Comparison of ENCODE assay signal across 13 mouse cellular contexts in the genomic region with DNA sequence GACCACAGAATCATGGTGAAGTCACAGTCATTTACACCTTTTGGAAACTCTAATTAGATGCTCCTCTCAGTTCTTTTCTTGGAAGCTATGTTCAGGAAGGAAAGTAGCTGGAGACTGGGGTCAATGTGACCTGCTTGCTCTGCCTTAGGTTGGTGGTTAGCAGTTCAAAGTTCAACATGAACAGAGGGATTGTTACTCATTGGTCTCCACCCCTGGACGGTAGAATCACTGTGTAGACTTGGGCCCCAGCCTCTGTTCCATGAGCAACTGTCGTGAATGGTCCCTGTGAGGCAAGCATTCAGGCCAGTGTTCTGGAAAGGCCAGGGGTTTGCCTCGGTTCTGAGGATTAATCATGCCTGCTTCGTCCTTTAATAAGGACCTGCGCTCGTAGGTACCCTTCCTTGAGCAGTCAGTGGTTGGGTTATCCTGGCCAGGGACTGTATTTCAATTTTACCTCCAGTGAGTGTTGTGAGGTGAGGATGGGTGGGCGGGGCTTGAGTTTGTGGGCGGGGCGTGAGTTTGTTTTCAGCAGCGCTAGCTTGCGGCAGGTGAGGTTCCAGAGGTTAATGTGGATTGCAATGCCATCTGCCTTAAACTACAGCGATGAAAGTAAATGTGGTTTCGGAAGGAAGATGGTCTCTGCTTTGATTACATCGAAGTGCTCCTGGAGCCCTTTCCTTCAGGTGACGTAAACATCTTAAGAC.
A peak's percentile ranks its signal among the peaks of the same experiment; 100 is the strongest.
DNase-seq lines count a peak whose midpoint lies in the region; ATAC-seq and TF ChIP-seq lines count a peak whose summit lies in the region.
"Had no signal": no experiment of that assay in that cellular context is flagged by ENCODE, and none has a peak within 500 bp of the region (broad histone marks: within the 10 kb centered on the region; RNA-seq: fewer than 3 reads in every experiment).

No protein-coding gene starts in this region.

- TF ChIP-seq EP300 in lung, postnatal 0 days (IDR thresholded peaks at IDR 0.05), result no peak

- 48% methylated on average over 15 of the region's 15 CpGs for WGBS in kidney, embryonic 16.5 days
- 34% methylated on average over 15 of the region's 15 CpGs for WGBS in forebrain, embryonic 10.5 days
- WGBS in forebrain, postnatal 0 days, result 35% methylated on average over 15 of the region's 15 CpGs
- WGBS in liver, embryonic 12.5 days (ENCODE audit: insufficient replicate concordance), result 32% methylated on average over 15 of the region's 15 CpGs
- 42% methylated on average over 15 of the region's 15 CpGs for WGBS in lung, postnatal 0 days

- H3K9ac ChIP-seq in kidney, embryonic 16.5 days (replicated peaks; ENCODE audit: low read length), result no peak overlapping the region
- no peak overlapping the region; the same call in 1 of the 2 replicates for H3K9ac ChIP-seq in forebrain, postnatal 0 days
- no peak overlapping the region for H3K9ac ChIP-seq in liver, embryonic 12.5 days
- H3K9ac ChIP-seq in lung, postnatal 0 days (replicated peaks; ENCODE audit: low read depth), result no peak overlapping the region
- H3K9ac ChIP-seq: lung, embryonic 15.5 days had no signal

- H3K27me3 ChIP-seq in kidney, embryonic 16.5 days (ENCODE audit: insufficient read depth, low read length), result no peaks in the 10 kb centered on the region
- H3K27me3 ChIP-seq in forebrain, embryonic 10.5 days (ENCODE audit: poor library complexity, severe bottlenecking), result peaks cover 12% of the 10 kb centered on the region; the same call in 1 of the 2 replicates
- H3K27me3 ChIP-seq in forebrain, postnatal 0 days (ENCODE audit: insufficient read depth, low read length), result no peaks in the 10 kb centered on the region
- no peaks in the 10 kb centered on the region for H3K27me3 ChIP-seq in liver, embryonic 12.5 days (replicated peaks)
- no peaks in the 10 kb centered on the region for H3K27me3 ChIP-seq in lung, postnatal 0 days (replicated peaks; ENCODE audit: insufficient read depth, low read length)
- H3K27me3 ChIP-seq: lung, embryonic 15.5 days; megakaryocyte, embryonic 14.5 days had no signal

- H3K4me1 ChIP-seq in kidney, embryonic 16.5 days (ENCODE audit: insufficient read depth, low read length), result peaks cover 23% of the 10 kb centered on the region
- H3K4me1 ChIP-seq in forebrain, embryonic 10.5 days, result peaks cover 61% of the 10 kb centered on the region
- peaks cover 15% of the 10 kb centered on the region; the same call in 1 of the 2 replicates for H3K4me1 ChIP-seq in forebrain, postnatal 0 days (ENCODE audit: insufficient read depth)
- H3K4me1 ChIP-seq in liver, embryonic 12.5 days, result no peaks in the 10 kb centered on the region
- H3K4me1 ChIP-seq in lung, postnatal 0 days (ENCODE audit: insufficient read depth, low read depth, low read length), result no peaks in the 10 kb centered on the region

- H3K36me3 ChIP-seq in kidney, embryonic 16.5 days (ENCODE audit: insufficient read depth, low read length), result no peaks in the 10 kb centered on the region
- H3K36me3 ChIP-seq in forebrain, embryonic 10.5 days (replicated peaks), result no peaks in the 10 kb centered on the region
- H3K36me3 ChIP-seq in forebrain, postnatal 0 days (ENCODE audit: insufficient read depth), result no peaks in the 10 kb centered on the region
- no peaks in the 10 kb centered on the region for H3K36me3 ChIP-seq in liver, embryonic 12.5 days
- no peaks in the 10 kb centered on the region for H3K36me3 ChIP-seq in lung, postnatal 0 days (ENCODE audit: insufficient read depth, low read length)
- H3K36me3 ChIP-seq: lung, embryonic 15.5 days had no signal

- no peak for DNase-seq in kidney, adult 8-10 months
- no peak for DNase-seq in forebrain, embryonic 10.5 days (ENCODE audit: extremely low spot score, low spot score)
- DNase-seq in forebrain, postnatal 0 days, result no peak
- no peak for DNase-seq in layer of hippocampus, postnatal 25 days (ENCODE audit: extremely low spot score in 1 of 2, low spot score in 1 of 2)
- no peak for DNase-seq in lung, postnatal 0 days (ENCODE audit: low spot score)
- DNase-seq in layer of hippocampus, adult 8-10 months (ENCODE audit: low spot score in 2 of 2), result no peak
- DNase-seq: cerebellum, adult 11 months; left cerebral cortex, postnatal 4 days; thymus, adult 2 months had no signal

- TF ChIP-seq CTCF in forebrain, postnatal 0 days (IDR thresholded peaks at IDR 0.05; ENCODE audit: low read depth), result no peak
- no peak for TF ChIP-seq CTCF in lung, postnatal 0 days (IDR thresholded peaks at IDR 0.05)

- 0 out of 2 replicates have a peak, but pooled peaks have one; percentile 40 for ATAC-seq in kidney, embryonic 16.5 days (ENCODE audit: low FRiP score, low TSS enrichment)
- ATAC-seq in forebrain, postnatal 0 days, result no peak
- 0 out of 2 replicates have a peak, but pooled peaks have one; percentile 51 for ATAC-seq in liver, embryonic 12.5 days
- no peak for ATAC-seq in lung, postnatal 0 days

- no peaks in the 10 kb centered on the region for H3K9me3 ChIP-seq in kidney, embryonic 16.5 days (ENCODE audit: low read length)
- H3K9me3 ChIP-seq in forebrain, embryonic 10.5 days, result no peaks in the 10 kb centered on the region
- H3K9me3 ChIP-seq in forebrain, postnatal 0 days (ENCODE audit: low read length), result no peaks in the 10 kb centered on the region
- H3K9me3 ChIP-seq in liver, embryonic 12.5 days (replicated peaks), result no peaks in the 10 kb centered on the region
- no peaks in the 10 kb centered on the region for H3K9me3 ChIP-seq in lung, postnatal 0 days (ENCODE audit: low read length)
- H3K9me3 ChIP-seq: lung, embryonic 15.5 days had no signal

- H3K4me2 ChIP-seq in kidney, embryonic 16.5 days (replicated peaks; ENCODE audit: low read depth, low read length), result no peak overlapping the region
- peak overlapping the region; percentile 2; the same call in 1 of the 2 replicates for H3K4me2 ChIP-seq in forebrain, postnatal 0 days (ENCODE audit: low read depth)
- no peak overlapping the region for H3K4me2 ChIP-seq in liver, embryonic 12.5 days
- no peak overlapping the region for H3K4me2 ChIP-seq in lung, postnatal 0 days (replicated peaks; ENCODE audit: low read depth, low read length)
- H3K4me2 ChIP-seq: lung, embryonic 15.5 days had no signal

- H3K4me3 ChIP-seq in kidney, embryonic 16.5 days (ENCODE audit: low read length), result no peak overlapping the region
- H3K4me3 ChIP-seq in forebrain, embryonic 10.5 days, result no peak overlapping the region
- no peak overlapping the region for H3K4me3 ChIP-seq in forebrain, postnatal 0 days (ENCODE audit: low read depth, low read length)
- H3K4me3 ChIP-seq in liver, embryonic 12.5 days, result no peak overlapping the region
- no peak overlapping the region for H3K4me3 ChIP-seq in lung, postnatal 0 days (ENCODE audit: low read depth, low read length)
- H3K4me3 ChIP-seq: lung, embryonic 15.5 days; megakaryocyte, embryonic 14.5 days had no signal

- no peak overlapping the region for H3K27ac ChIP-seq in kidney, embryonic 16.5 days (ENCODE audit: low read length)
- peak overlapping the region; percentile 60 for H3K27ac ChIP-seq in forebrain, embryonic 10.5 days
- no peak overlapping the region for H3K27ac ChIP-seq in forebrain, postnatal 0 days (ENCODE audit: low read depth, low read length)
- no peak overlapping the region for H3K27ac ChIP-seq in liver, embryonic 12.5 days
- H3K27ac ChIP-seq in lung, postnatal 0 days (ENCODE audit: low read length), result no peak overlapping the region
- H3K27ac ChIP-seq: lung, embryonic 15.5 days had no signal

Comparison
In these comparisons a context has a peak if more than half of its experiments do, and no peak if none do; other contexts are left out.
1. ATAC-seq: peak in kidney, embryonic 16.5 days (single experiment) and liver, embryonic 12.5 days (single experiment); none in forebrain, postnatal 0 days (single experiment) and lung, postnatal 0 days (single experiment).